Mouse (Mus musculus) stomach, postnatal 0 days (tissue): ENCODE measurements around the gene Bmp7. TPM values are rescaled to one million over a fixed set of nuclear protein-coding genes. Genes with fewer than 3 reads are reported as not detected.

Source experiments
- ATAC-seq: fragments of 200-750 bp; cut with Nextera tagmentation; 2 replicates; pipeline ENCODE4 v1.8.0; 2017; ENCODE audit not compliant: low FRiP score, low TSS enrichment
- DNase-seq: peaks from one replicate; pipeline ENCODE4 v3.0.0-alpha.2; 2016; ENCODE audit warnings: low spot score
- H3K27ac ChIP-seq: fragments of 300-500 bp; sonication (generic); replicated peaks from 2 replicates; pipeline ENCODE4 v1.5.1; 2014; ENCODE audit warnings: mild to moderate bottlenecking, control low read depth
- H3K27me3 ChIP-seq: fragments of 300-500 bp; sonication (generic); 2 replicates; pipeline ENCODE4 v1.6.1; 2014; ENCODE audit warnings: low read length; ENCODE audit not compliant: control insufficient read depth, insufficient read depth
- H3K36me3 ChIP-seq: fragments of 300-500 bp; sonication (generic); 2 replicates; pipeline ENCODE4 v1.6.1; 2014; ENCODE audit warnings: low read length, mixed read lengths; ENCODE audit not compliant: control insufficient read depth, insufficient read depth
- H3K4me1 ChIP-seq: fragments of 300-500 bp; sonication (generic); replicated peaks from 2 replicates; pipeline ENCODE4 v1.6.1; 2014; ENCODE audit warnings: antibody characterized with exemption; ENCODE audit not compliant: control insufficient read depth, insufficient read depth
- H3K4me2 ChIP-seq: fragments of 300-500 bp; sonication (generic); replicated peaks from 2 replicates; pipeline ENCODE4 v1.6.1; 2014; ENCODE audit warnings: low read depth, mild to moderate bottlenecking, control low read depth, moderate library complexity
- H3K4me3 ChIP-seq: fragments of 300-500 bp; sonication (generic); 2 replicates; pipeline ENCODE4 v1.5.1; 2014; ENCODE audit warnings: low read depth, low read length, control low read depth
- H3K9ac ChIP-seq: fragments of 300-500 bp; sonication (generic); 2 replicates; pipeline ENCODE4 v1.6.1; 2014; ENCODE audit warnings: mild to moderate bottlenecking, low read length, control low read depth, mixed read lengths
- H3K9me3 ChIP-seq: fragments of 300-500 bp; sonication (generic); 2 replicates; pipeline ENCODE4 v1.6.1; 2016; ENCODE audit warnings: low read length; ENCODE audit not compliant: control insufficient read depth
- CTCF ChIP-seq: IDR thresholded peaks from 2 replicates; pipeline ENCODE4 v1.5.1; 2016; ENCODE audit warnings: antibody characterized with exemption, low read depth, mild to moderate bottlenecking, moderate library complexity
- EP300 ChIP-seq: optimal IDR thresholded peaks from 2 replicates; pipeline ENCODE3; 2016; ENCODE audit warnings: antibody characterized with exemption
- WGBS: fragments of 180-500 bp; shearing (Covaris S2); extraction: QIAGEN DNeasy Blood & Tissue Kit; methylation state at CpG from one replicate; pipeline ENCODE4 v1.1.7; 2014; 5-methylcytosine and 5-hydroxymethylcytosine counted together
- polyA plus RNA-seq: library from polyadenylated mRNA; unstranded; fragments of >200 nt; fragmentation: Nextera tagmentation; extraction: Ambion mirVana; gene quantifications from 2 replicates; pipeline ENCODE4 v1.2.1, GENCODE M21; 2015

The Bmp7 gene
- polyA plus RNA-seq, result 8.2 and 8.9 TPM in 2 replicates

DNA sequence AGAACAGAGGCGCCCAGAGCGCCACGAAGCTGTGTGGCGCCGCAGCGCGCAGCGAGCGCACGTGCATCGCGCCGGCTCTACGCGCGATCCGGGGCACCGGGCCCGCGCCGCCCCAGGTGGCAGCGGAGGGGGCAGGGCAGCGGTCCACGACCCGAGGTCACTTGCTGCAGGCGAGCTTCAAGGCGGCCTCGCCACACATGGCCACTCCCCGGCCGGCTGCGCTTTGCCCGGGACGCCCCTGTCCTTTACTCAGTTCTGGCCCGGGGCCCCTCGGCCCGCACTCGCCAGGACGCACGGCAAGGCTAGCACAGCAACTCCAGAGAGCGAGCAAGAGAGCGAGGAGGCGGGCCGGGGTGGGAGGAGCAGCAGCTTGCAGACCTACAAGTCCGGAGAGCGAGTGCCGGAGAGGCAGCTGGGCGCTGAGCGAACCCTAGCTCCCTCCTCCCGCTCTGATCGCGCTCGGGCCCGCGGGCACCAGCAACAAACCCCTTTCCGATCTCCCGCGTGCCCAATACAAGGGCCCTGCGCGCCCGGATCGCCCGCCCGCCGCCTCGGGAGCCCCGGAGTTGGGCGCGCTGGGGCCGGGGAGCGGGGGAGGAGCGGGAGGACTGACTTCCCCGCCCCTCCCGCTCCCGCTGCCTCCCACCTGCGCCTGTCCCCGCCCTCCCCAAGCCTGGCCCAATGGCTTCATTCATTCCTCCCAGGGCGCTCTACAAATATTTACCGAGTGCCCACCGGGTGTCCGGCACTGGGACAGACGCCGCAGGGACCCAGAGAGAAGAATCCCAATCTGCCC, at the start of gene Bmp7:
Gene Bmp7 (minus strand): TSS at position 319 of the 796 bp plus-strand sequence.
- under 1% methylated on average over 69 of the region's 82 CpGs for WGBS
- Histone ChIP-seq H3K9me3 (no peaks in the 10 kb centered on the region), H3K4me3 (peak within 1 kb of the TSS; percentile 56), H3K4me2 (peak within 1 kb of the TSS; percentile 92), H3K36me3 (no peaks in the 10 kb centered on the region), H3K9ac (peak within 1 kb of the TSS; percentile 61), H3K4me1 (peaks cover 8% of the 10 kb centered on the region), H3K27ac (peak within 1 kb of the TSS; percentile 76), H3K27me3 (no peaks in the 10 kb centered on the region)
- TF ChIP-seq CTCF, result no peak
- no peak for TF ChIP-seq EP300
- ATAC-seq (peak; percentile 64), DNase-seq (peak; percentile 84)

- 49% methylated on average over 9 of the region's 9 CpGs for WGBS
- Histone ChIP-seq H3K27ac (no peak overlapping the region), H3K9me3 (no peaks in the 10 kb centered on the region), H3K9ac (no peak overlapping the region), H3K27me3 (no peaks in the 10 kb centered on the region), H3K4me1 (no peaks in the 10 kb centered on the region), H3K4me3 (no peak overlapping the region), H3K36me3 (no peaks in the 10 kb centered on the region), H3K4me2 (no peak overlapping the region)
- DNase-seq (no peak), ATAC-seq (no peak)
- TF ChIP-seq CTCF (peak; percentile 58), EP300 (no peak)
These were observed 42.8 kb upstream of the Bmp7 start for GRCm38 (mm10) chr2:172982776-172983561.

- 93% methylated on average over 35 of the region's 43 CpGs for WGBS
- H3K36me3 ChIP-seq, result no peaks in the 10 kb centered on the region
- H3K4me3 ChIP-seq, result no peak overlapping the region
- H3K4me2 ChIP-seq, result no peak overlapping the region
- no peaks in the 10 kb centered on the region for H3K27me3 ChIP-seq
- TF ChIP-seq CTCF, result no peak
- no peak for TF ChIP-seq EP300
- H3K9me3 ChIP-seq, result no peaks in the 10 kb centered on the region
- DNase-seq (no peak), ATAC-seq (no peak)
- no peak overlapping the region for H3K27ac ChIP-seq
- no peaks in the 10 kb centered on the region for H3K4me1 ChIP-seq
- H3K9ac ChIP-seq, result no peak overlapping the region
These were observed 39.7 kb upstream of the Bmp7 start for GRCm38 (mm10) chr2:172979666-172980345.

DNA sequence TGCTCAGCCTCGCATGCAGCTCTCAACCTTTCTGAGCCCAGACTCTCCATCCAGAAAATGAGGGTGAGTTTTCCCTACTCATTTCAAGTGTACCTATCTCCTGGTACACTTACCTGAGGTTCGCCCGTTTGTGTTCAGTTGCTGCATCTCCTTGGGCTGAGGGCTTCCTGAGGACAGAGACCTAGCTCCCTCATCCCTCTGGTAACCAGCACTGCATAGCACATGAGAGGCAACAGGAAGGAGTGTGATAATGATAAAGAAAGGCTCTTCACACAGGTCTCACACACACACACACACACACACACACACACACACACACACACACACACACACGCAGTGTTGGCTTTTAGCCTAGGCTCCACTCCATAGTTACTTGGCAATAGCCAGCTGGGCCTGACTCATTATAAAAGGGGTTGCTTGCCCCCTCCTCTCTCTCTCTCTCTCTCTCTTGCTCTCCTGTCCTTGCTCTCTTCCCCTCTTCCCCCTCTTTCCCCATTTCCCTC, 38.1 kb upstream of the Bmp7 start:
- DNase-seq (no peak), ATAC-seq (no peak)
- no peaks in the 10 kb centered on the region for H3K27me3 ChIP-seq
- H3K9ac ChIP-seq, result no peak overlapping the region
- H3K9me3 ChIP-seq, result no peaks in the 10 kb centered on the region
- 67% methylated on average over 4 of the region's 4 CpGs for WGBS
- H3K36me3 ChIP-seq, result no peaks in the 10 kb centered on the region
- H3K4me3 ChIP-seq, result no peak overlapping the region
- no peaks in the 10 kb centered on the region for H3K4me1 ChIP-seq
- H3K27ac ChIP-seq, result no peak overlapping the region
- H3K4me2 ChIP-seq, result no peak overlapping the region
- TF ChIP-seq EP300, result no peak
- TF ChIP-seq CTCF, result no peak

GRCm38 (mm10) chr2:172977409-172978130, 37.4 kb upstream of the Bmp7 start, which contains the start of gene Spo11:
Gene Spo11, plus strand, starts transcription at chr2:172977700.
- Histone ChIP-seq H3K4me1 (no peaks in the 10 kb centered on the region), H3K4me2 (peak within 1 kb of the TSS; percentile 20; the same call in 1 of the 2 replicates), H3K36me3 (no peaks in the 10 kb centered on the region), H3K9me3 (no peaks in the 10 kb centered on the region), H3K9ac (no peak within 1 kb of the TSS), H3K27ac (no peak within 1 kb of the TSS), H3K4me3 (no peak within 1 kb of the TSS), H3K27me3 (no peaks in the 10 kb centered on the region)
- 27% methylated on average over 14 of the region's 14 CpGs for WGBS
- TF ChIP-seq EP300 (no peak), CTCF (no peak)
- no peak for ATAC-seq
- DNase-seq, result no peak
